Mouse (Mus musculus) lung, embryonic 16.5 days (tissue): Measurements from ENCODE around the gene Utp11. TPM values are rescaled to one million over a fixed set of nuclear protein-coding genes. Genes with fewer than 3 reads are reported as not detected.

ENCODE experiments used
- ATAC-seq: fragments of 200-750 bp; cut with Nextera tagmentation; 2 replicates; pipeline ENCODE4 v1.8.0; 2017; ENCODE audit warnings: low read depth, mild to moderate bottlenecking, moderate library complexity
- H3K27ac ChIP-seq: fragments of 300-500 bp; sonication (generic); 2 replicates; pipeline ENCODE4 v1.5.1; 2014; ENCODE audit warnings: mild to moderate bottlenecking, control low read depth, low read length
- H3K27me3 ChIP-seq: fragments of 300-500 bp; sonication (generic); 2 replicates; pipeline ENCODE4 v1.6.1; 2014; ENCODE audit warnings: low read depth, low read length, mixed read lengths; ENCODE audit not compliant: control insufficient read depth, insufficient read depth
- H3K36me3 ChIP-seq: fragments of 300-500 bp; sonication (generic); 2 replicates; pipeline ENCODE4 v1.6.1; 2014; ENCODE audit warnings: low read length; ENCODE audit not compliant: control insufficient read depth, insufficient read depth
- H3K4me1 ChIP-seq: fragments of 300-500 bp; sonication (generic); replicated peaks from 2 replicates; pipeline ENCODE4 v1.6.1; 2014; ENCODE audit warnings: low read length, mixed read lengths; ENCODE audit not compliant: control insufficient read depth, insufficient read depth
- H3K4me2 ChIP-seq: fragments of 300-500 bp; sonication (generic); 2 replicates; pipeline ENCODE4 v1.6.1; 2014; ENCODE audit warnings: low read depth, low read length, control low read depth
- H3K4me3 ChIP-seq: fragments of 300-500 bp; sonication (generic); 2 replicates; pipeline ENCODE4 v1.5.1; 2014; ENCODE audit warnings: mild to moderate bottlenecking, low read length, control low read depth
- H3K9ac ChIP-seq: fragments of 300-500 bp; sonication (generic); 2 replicates; pipeline ENCODE4 v1.6.1; 2014; ENCODE audit warnings: low read length, control low read depth
- H3K9me3 ChIP-seq: fragments of 300-500 bp; sonication (generic); 2 replicates; pipeline ENCODE4 v1.6.1; 2016; ENCODE audit warnings: low read length; ENCODE audit not compliant: control insufficient read depth
- WGBS: fragments of 180-500 bp; shearing (Covaris S2); extraction: QIAGEN DNeasy Blood & Tissue Kit; methylation state at CpG from one replicate; pipeline ENCODE4 v1.1.7; 2014; 5-methylcytosine and 5-hydroxymethylcytosine counted together
- polyA plus RNA-seq: library from polyadenylated mRNA; unstranded; fragments of >200 nt; fragmentation: Nextera tagmentation; extraction: Ambion mirVana; gene quantifications from 2 replicates; pipeline ENCODE4 v1.2.1, GENCODE M21; 2015

Utp11 gene
- polyA plus RNA-seq, 1 experiment from 2014 or later: 59.5 TPM

DNA sequence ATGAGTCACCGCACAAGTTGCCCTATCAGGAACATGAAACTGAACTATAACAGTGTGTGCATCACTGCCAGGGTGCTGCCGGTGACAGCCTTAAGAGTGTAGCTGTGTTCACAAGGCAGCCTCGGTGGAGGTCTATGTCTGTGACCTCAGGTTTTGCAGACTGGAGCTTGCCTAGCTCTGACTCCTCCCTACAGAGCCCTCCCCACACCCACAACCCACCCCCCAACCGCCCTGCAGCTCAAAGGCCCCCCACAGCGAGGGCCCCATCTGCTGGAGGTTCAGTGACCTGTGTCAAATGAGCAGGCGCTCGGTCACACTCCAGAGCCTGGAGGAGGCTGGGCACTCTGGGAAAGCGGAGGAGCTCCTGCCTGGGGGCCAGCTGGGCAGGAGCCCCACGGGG, 40.5 kb downstream of the Utp11 start:
- 5% methylated on average over 9 of the region's 9 CpGs for WGBS
- no peak for ATAC-seq
- H3K4me2 ChIP-seq: no peak overlapping the region
- no peaks in the 10 kb centered on the region for H3K36me3 ChIP-seq
- no peak overlapping the region for H3K4me3 ChIP-seq
- no peaks in the 10 kb centered on the region for H3K9me3 ChIP-seq
- peaks cover 48% of the 10 kb centered on the region for H3K27me3 ChIP-seq
- H3K9ac ChIP-seq: no peak overlapping the region
- H3K27ac ChIP-seq: no peak overlapping the region
- peaks cover 12% of the 10 kb centered on the region for H3K4me1 ChIP-seq

DNA sequence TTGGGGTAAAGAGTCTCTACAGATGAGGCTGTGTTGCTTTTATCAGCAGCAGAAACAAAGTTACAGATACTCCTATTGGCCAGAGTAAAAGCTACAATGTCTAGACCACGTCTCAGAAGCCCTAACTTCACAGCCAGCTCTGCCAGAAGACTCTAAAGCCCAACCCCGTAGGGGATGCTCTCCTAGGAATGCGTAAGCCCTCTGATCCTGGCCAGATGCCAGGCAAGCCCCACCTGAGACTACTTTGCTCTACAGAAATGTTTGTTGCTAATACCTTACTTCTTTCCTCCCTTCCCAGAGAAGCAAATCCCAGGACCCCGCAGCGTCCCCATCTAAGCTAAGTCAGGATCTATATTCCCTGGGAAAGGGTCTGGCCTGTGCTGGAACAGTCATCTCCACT, 45.5 kb downstream of the Utp11 start:
- no peak for ATAC-seq
- peaks cover 4% of the 10 kb centered on the region; the same call in 1 of the 2 replicates for H3K27me3 ChIP-seq
- no peaks in the 10 kb centered on the region for H3K36me3 ChIP-seq

DNA sequence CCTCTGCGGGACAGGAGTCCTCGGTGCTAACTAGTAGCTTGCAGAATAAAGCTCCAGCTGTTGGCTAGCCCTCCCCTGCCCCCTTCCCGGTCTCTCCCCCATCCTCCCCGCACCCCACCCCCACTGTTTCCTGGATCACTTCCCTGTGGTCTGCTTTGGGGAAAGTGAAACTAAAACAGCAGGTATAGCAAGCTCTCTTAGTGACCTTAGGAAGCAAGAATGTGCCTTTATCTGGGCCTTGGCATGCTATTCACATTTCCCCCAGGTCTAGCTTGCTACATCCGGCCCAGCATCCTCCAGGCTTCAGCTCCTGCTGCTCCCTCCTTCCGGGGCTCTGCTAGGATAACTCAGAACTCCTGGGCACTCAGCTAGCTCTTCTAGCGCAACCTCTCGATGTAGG, 46.8 kb downstream of the Utp11 start:
- no peaks in the 10 kb centered on the region for H3K36me3 ChIP-seq
- peaks cover 7% of the 10 kb centered on the region for H3K4me1 ChIP-seq
- 8% methylated on average over 8 of the region's 8 CpGs for WGBS
- H3K27ac ChIP-seq: no peak overlapping the region
- H3K9me3 ChIP-seq: no peaks in the 10 kb centered on the region
- H3K4me3 ChIP-seq: peak overlapping the region; percentile 29
- ATAC-seq: peak; percentile 63
- peak overlapping the region; percentile 2; the same call in 1 of the 2 replicates for H3K9ac ChIP-seq
- peaks cover 2% of the 10 kb centered on the region; the same call in 1 of the 2 replicates for H3K27me3 ChIP-seq
- H3K4me2 ChIP-seq: peak overlapping the region; percentile 42

More for the DNA sequence above, 45.5 kb downstream of the Utp11 start:
- Histone ChIP-seq H3K4me3 (no peak overlapping the region), H3K4me1 (peaks cover 7% of the 10 kb centered on the region), H3K27ac (no peak overlapping the region), H3K9ac (no peak overlapping the region), H3K9me3 (no peaks in the 10 kb centered on the region), H3K4me2 (no peak overlapping the region)
- whole genome bisulfite sequencing: 35% methylated on average over 5 of the region's 5 CpGs

DNA sequence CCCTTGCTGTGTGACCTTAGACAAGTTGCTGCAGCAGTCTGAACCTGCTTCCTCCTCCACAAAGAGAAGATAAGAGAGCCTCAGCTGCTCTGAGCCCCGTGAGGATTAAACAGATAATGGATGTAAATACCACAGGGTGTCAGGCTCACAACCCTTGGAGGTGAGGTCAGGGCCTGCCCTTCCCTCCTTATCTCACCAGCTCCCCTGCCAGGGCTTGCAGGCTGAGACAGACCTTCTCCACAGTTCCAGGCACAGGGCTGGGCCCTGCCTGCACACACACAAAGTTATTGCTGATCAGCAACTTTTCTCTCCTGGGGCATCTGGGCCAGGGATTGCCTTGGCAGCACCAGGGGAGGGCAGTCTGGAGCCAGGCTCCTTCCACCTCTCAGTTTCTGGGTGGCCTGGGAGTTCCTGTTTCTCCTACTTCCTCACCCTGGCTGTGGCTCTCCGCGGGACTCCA, 48.4 kb downstream of the Utp11 start:
- Histone ChIP-seq H3K27ac (no peak overlapping the region), H3K4me2 (no peak overlapping the region), H3K27me3 (peaks cover 9% of the 10 kb centered on the region), H3K4me3 (no peak overlapping the region), H3K9ac (no peak overlapping the region), H3K36me3 (no peaks in the 10 kb centered on the region), H3K4me1 (peaks cover 7% of the 10 kb centered on the region), H3K9me3 (no peaks in the 10 kb centered on the region)
- no peak for ATAC-seq
- WGBS: 4% methylated on average over 3 of the region's 3 CpGs

DNA sequence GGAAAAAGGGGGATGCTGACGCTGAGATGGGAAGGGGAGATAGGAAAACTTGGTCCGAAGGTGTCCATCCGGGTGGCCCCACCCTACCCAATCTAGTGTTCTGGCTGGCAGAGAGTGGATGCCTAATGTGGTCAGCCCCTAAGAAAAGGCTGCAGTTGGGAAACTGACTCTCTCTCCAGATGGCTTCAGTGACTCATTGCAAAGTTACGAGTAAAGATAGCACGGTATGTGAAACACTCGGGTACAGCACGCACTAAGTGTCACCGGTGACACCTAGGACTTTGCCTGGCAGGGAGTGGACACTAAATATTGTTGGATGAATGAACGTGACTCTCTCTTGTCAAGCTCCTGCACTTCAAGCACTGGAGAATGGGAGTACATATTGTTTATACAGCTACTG, 49.5 kb downstream of the Utp11 start:
- WGBS: 84% methylated on average over 9 of the region's 9 CpGs
- Histone ChIP-seq H3K36me3 (no peaks in the 10 kb centered on the region), H3K27ac (no peak overlapping the region), H3K4me2 (no peak overlapping the region), H3K9me3 (no peaks in the 10 kb centered on the region), H3K4me3 (no peak overlapping the region), H3K9ac (no peak overlapping the region), H3K4me1 (peaks cover 7% of the 10 kb centered on the region), H3K27me3 (peaks cover 12% of the 10 kb centered on the region)
- no peak for ATAC-seq

DNA sequence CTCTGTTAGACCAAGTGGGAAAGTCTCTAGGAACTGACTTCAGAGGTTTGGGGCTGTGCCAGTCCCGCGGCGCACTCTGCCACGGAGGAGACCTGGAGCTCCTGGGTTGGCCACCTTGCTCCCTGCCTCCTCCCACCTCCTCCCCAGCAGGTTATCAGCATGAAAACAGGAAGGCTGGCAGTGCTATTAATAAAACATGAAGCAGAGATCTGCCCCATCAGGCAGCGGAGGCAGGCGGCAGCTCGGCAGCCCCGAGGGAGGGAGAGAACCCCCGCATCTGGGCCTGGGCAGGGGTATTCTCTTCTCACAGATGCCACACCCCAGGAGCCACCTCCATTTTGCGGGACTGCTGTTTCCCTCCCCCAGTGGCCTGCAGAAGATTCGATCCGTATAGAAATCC, 53.7 kb downstream of the Utp11 start:
- no peaks in the 10 kb centered on the region for H3K9me3 ChIP-seq
- no peak for ATAC-seq
- no peak overlapping the region for H3K4me2 ChIP-seq
- WGBS: 21% methylated on average over 12 of the region's 12 CpGs
- no peak overlapping the region for H3K9ac ChIP-seq
- H3K27ac ChIP-seq: no peak overlapping the region
- H3K36me3 ChIP-seq: no peaks in the 10 kb centered on the region
- peaks cover 12% of the 10 kb centered on the region for H3K27me3 ChIP-seq
- H3K4me3 ChIP-seq: no peak overlapping the region
- no peaks in the 10 kb centered on the region for H3K4me1 ChIP-seq

DNA sequence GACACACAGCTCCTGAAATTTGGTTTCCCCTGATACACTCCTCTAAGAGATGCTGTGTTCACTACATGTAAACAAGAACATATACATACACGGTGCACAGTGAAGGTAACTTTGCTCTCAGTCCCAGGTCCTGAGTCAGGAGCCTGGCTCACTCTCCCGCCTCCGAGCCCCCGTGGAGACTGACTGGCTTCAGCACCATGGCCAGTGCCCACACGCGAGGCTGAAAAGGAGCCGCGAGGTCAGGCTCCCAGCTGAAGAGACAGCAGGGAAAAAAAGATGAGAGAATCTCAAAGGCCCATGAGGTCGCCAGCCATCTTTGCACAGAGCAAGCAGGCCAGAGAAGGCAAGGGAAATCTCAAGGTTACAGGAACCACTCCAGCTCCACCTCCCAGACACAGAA, 60.1 kb downstream of the Utp11 start:
- H3K27me3 ChIP-seq: no peaks in the 10 kb centered on the region
- WGBS: 1% methylated on average over 9 of the region's 9 CpGs
- H3K4me3 ChIP-seq: no peak overlapping the region
- H3K9ac ChIP-seq: no peak overlapping the region
- H3K9me3 ChIP-seq: no peaks in the 10 kb centered on the region
- ATAC-seq: no peak
- H3K4me1 ChIP-seq: no peaks in the 10 kb centered on the region
- H3K36me3 ChIP-seq: no peaks in the 10 kb centered on the region
- H3K27ac ChIP-seq: no peak overlapping the region
- no peak overlapping the region for H3K4me2 ChIP-seq

DNA sequence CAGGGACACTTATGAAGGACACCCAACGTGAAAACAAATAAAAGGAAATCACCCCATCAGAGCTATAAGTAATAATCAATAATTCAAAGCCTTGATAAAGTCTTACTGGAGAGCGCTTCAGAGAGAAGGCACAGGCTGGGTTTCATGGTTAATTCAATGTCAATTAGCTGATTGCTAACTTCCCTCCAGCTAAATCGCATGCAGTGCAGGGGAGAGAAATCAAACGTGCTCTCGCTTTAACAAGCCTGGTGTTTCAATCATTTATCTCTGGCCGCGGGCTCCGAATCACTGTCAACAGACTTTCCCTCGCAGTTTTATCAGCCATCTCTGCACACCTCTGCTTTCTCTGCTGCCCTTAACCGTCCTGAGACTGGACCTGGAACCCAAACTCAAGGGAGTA, 60.5 kb downstream of the Utp11 start:
- Histone ChIP-seq H3K9ac (no peak overlapping the region), H3K4me2 (no peak overlapping the region), H3K4me1 (no peaks in the 10 kb centered on the region), H3K4me3 (no peak overlapping the region), H3K36me3 (no peaks in the 10 kb centered on the region), H3K27ac (no peak overlapping the region), H3K27me3 (no peaks in the 10 kb centered on the region), H3K9me3 (no peaks in the 10 kb centered on the region)
- no peak for ATAC-seq
- WGBS: 68% methylated on average over 10 of the region's 10 CpGs

DNA sequence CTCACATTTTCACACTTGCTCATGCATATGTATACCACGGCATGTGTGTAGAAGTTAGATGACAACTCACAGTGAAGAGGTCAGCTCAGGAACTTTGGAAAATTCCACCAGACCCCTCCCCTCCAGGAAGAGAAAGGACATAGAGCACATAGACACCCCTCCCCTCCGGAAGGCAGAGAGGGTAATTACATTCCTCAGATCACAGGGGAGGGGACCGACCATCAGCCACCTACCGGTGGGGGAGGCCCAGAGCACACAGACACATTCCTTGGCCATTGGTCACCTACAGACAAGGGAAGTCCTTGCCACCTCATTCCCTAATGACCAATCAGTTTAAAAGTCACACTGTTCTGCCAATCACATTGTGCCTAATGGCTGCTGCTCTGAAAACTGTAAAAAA, 61.9 kb downstream of the Utp11 start:
- Histone ChIP-seq H3K4me3 (no peak overlapping the region), H3K27me3 (no peaks in the 10 kb centered on the region), H3K9ac (no peak overlapping the region), H3K36me3 (no peaks in the 10 kb centered on the region), H3K4me2 (no peak overlapping the region), H3K27ac (no peak overlapping the region), H3K9me3 (no peaks in the 10 kb centered on the region), H3K4me1 (no peaks in the 10 kb centered on the region)
- ATAC-seq: no peak
- WGBS: 37% methylated on average over 4 of the region's 4 CpGs
